Mouse (Mus musculus) megakaryocyte, embryonic 14.5 days (primary cell): Measurements from ENCODE around the gene Ushbp1.

Source experiments
- FLI1 ChIP-seq: IDR thresholded peaks from 2 replicates; pipeline ENCODE4 v1.6.1; 2012; ENCODE audit warnings: low read length, inconsistent platforms, mixed read lengths
- GATA1 ChIP-seq: IDR thresholded peaks from 3 replicates; pipeline ENCODE4 v1.6.1; 2012; ENCODE audit warnings: mixed read lengths, low read length, inconsistent platforms, borderline replicate concordance

DNA sequence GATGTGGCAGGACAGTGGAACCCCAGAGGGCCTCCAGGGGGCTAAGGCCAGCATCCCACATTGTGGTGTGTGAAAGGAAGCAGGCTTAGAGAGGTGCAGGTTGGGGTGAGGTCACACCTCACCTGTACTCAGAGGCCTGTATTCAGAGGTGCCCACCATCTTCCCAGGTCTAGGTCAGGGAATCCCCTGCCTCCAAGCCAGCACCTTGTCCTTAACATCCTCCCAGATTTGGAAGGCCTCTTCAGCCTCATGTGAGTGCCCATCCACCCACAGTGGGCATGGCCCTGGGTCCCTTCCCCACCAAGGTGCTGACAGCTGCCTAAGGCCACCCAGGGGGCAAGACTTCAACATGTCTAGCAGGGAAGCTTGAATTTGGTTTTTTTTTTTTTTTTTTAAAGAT, 5.9 kb upstream of the Ushbp1 start:
- TF ChIP-seq GATA1, result no peak
- no peak for TF ChIP-seq FLI1
